Mouse (Mus musculus) CH12.LX (cell line): ENCODE measurements at regions not wholly inside any gene's neighbourhood (a gene's known extent, or its start where the extent isn't known, plus 50 kb on each side); places are given as distances from the start of the nearest gene placed in this dataset.

Experiments used
- CTCF ChIP-seq, 2 experiments: IDR thresholded peaks in 1 of 2; conservative IDR thresholded peaks in 1 of 2; 2 replicates each; pipeline ENCODE4 v1.5.1; 2011 to 2012; ENCODE audit warnings: low read depth in 2 of 2, low read length in 2 of 2, improper control_type of control experiment in 1 of 2, inconsistent platforms in 1 of 2, mild to moderate bottlenecking in 1 of 2, moderate library complexity in 1 of 2
- JUND ChIP-seq: conservative IDR thresholded peaks from 2 replicates; pipeline ENCODE4 v1.6.1; 2011; ENCODE audit warnings: low read depth, low read length, improper control_type of control experiment
- KAT2A ChIP-seq: IDR thresholded peaks from 2 replicates; pipeline ENCODE4 v1.6.1; 2012; ENCODE audit warnings: low read length, improper control_type of control experiment, inconsistent platforms; ENCODE audit not compliant: insufficient replicate concordance
- MAX ChIP-seq: IDR thresholded peaks from 2 replicates; pipeline ENCODE4 v1.6.1; 2011; ENCODE audit warnings: low read length, improper control_type of control experiment
- MEF2A ChIP-seq: IDR thresholded peaks from 2 replicates; pipeline ENCODE4 v1.6.1; 2014; ENCODE audit warnings: low read depth, mild to moderate bottlenecking, inconsistent platforms, low read length, improper control_type of control experiment, borderline replicate concordance
- POLR2A ChIP-seq: IDR thresholded peaks from 2 replicates; pipeline ENCODE4 v1.6.1; 2011; ENCODE audit warnings: low read depth, mild to moderate bottlenecking, improper control_type of control experiment, low read length
- POLR2AphosphoS2 ChIP-seq: IDR thresholded peaks from 2 replicates; pipeline ENCODE4 v1.6.1; 2011; ENCODE audit warnings: low read depth, low read length, improper control_type of control experiment
- RCOR1 ChIP-seq: conservative IDR thresholded peaks from 2 replicates; pipeline ENCODE4 v1.6.1; 2012; ENCODE audit warnings: low read depth, mild to moderate bottlenecking, inconsistent platforms, low read length, improper control_type of control experiment
- SIN3A ChIP-seq: IDR thresholded peaks from 2 replicates; pipeline ENCODE4 v1.6.1; 2012; ENCODE audit warnings: low read length, improper control_type of control experiment, inconsistent platforms
- SMC3 ChIP-seq: IDR thresholded peaks from 2 replicates; pipeline ENCODE4 v1.6.1; 2011; ENCODE audit warnings: low read depth, low read length, improper control_type of control experiment

GRCm38 (mm10) chr4:125261547-125261946, 133.9 kb upstream of the Zc3h12a start:
- no peak for TF ChIP-seq POLR2A
- no peak for TF ChIP-seq CTCF (conservative IDR thresholded peaks at IDR 0.05 in 1 of 2, IDR thresholded peaks at IDR 0.05 in 1 of 2; ENCODE audit: low read depth in 2 of 2, low read length in 2 of 2)
- TF ChIP-seq JUND = no peak
- no peak for TF ChIP-seq MEF2A
- no peak for TF ChIP-seq SMC3
- TF ChIP-seq MAX = no peak
- no peak for TF ChIP-seq KAT2A
- TF ChIP-seq RCOR1 = no peak
- TF ChIP-seq POLR2AphosphoS2 = no peak
- TF ChIP-seq SIN3A = no peak
